Mouse (Mus musculus) Patski (cell line): ENCODE measurements around the gene Kmt2d. TPM values are rescaled to one million over a fixed set of nuclear protein-coding genes. Genes with fewer than 3 reads are reported as not detected.

Experiments
- ATAC-seq: fragments of 100-300 bp; one replicate; pipeline ENCODE4 v1.8.0; 2021
- CTCF ChIA-PET: fragments of 350-600 bp; sonication (Branson Sonifier 250); formaldehyde crosslinking; loops from one replicate; lab custom pipeline; 2022; ENCODE audit warnings: inconsistent platforms; lab: Charles Lee
- POLR2A ChIA-PET: fragments of 350-600 bp; sonication (Branson Sonifier 250); formaldehyde crosslinking; loops from one replicate; lab custom pipeline; 2022; ENCODE audit warnings: antibody characterized with exemption, inconsistent platforms; lab: Charles Lee
- DNase-seq: peaks from one replicate; pipeline ENCODE4 v3.0.0-alpha.2; 2011; ENCODE audit warnings: low read depth, low spot score
- H3K27me3 ChIP-seq: fragments of 371-371 bp; one replicate; pipeline ENCODE4 v1.5.1; 2021
- CTCF ChIP-seq: fragments of 100-300 bp; IDR thresholded peaks from one replicate; pipeline ENCODE4 v1.5.1; 2021
- in situ Hi-C: fragments of 300-500 bp; cut with MboI; formaldehyde crosslinking; loops from 3 replicates; pipeline ENCODE4 v1.11.1; 2018; ENCODE audit warnings: low pct_unique_long_range_greater_than_20kb, mixed read lengths
- polyA plus RNA-seq: library from polyadenylated mRNA; unstranded; gene quantifications from one replicate; pipeline ENCODE4 v1.2.3, GENCODE M21; 2021

Gene Kmt2d
- polyA plus RNA-seq, 1 experiment from 2014 or later: 29.6 TPM

- in situ Hi-C loops: no loop called here
- CTCF ChIA-PET: interaction anchor here (3.1 kb wide), 1 partner anchor 8 kb away, joined by 9 read pairs; no protein-coding TSS in a partner anchor
- peaks cover 41% of the 10 kb centered on the region for H3K27me3 ChIP-seq
Measured at GRCm38 (mm10) chr15:98791221-98791620, 79.8 kb downstream of the Kmt2d start.

GRCm38 (mm10) chr15:98790761-98791160, 80.2 kb downstream of the Kmt2d start:
- no peak for ATAC-seq
- in situ Hi-C loops: no loop called here
- ChIA-PET POLR2A (interaction anchor here (0.9 to 1.2 kb wide), 3 partner anchors 18 to 28 kb away, joined by 3 to 4 read pairs (median 3); partner anchors contain the start of gene Arf3), CTCF (interaction anchor here (1.1 to 3.1 kb wide), 2 partner anchors 9 to 77 kb away, joined by 3 to 9 read pairs; no protein-coding TSS in a partner anchor)
- TF ChIP-seq CTCF: no peak
- no peak for DNase-seq
- H3K27me3 ChIP-seq: peaks cover 41% of the 10 kb centered on the region

More at GRCm38 (mm10) chr15:98791221-98791620, 79.8 kb downstream of the Kmt2d start:
- ATAC-seq (no peak), DNase-seq (no peak)
- POLR2A ChIA-PET: interaction anchor here (1.2 kb wide), 2 partner anchors 18 to 23 kb away, joined by 3 read pairs; no protein-coding TSS in a partner anchor
- no peak for TF ChIP-seq CTCF

GRCm38 (mm10) chr15:98789661-98790535, 81.1 kb downstream of the Kmt2d start, which contains the start of gene Wnt1:
Gene Wnt1 (plus strand): TSS chr15:98789857.
- ChIA-PET CTCF (interaction anchor here (1.1 to 3.1 kb wide), 2 partner anchors 9 to 76 kb away, joined by 3 to 9 read pairs; no protein-coding TSS in a partner anchor), POLR2A (interaction anchor here (0.9 kb wide), 1 partner anchor 27 kb away, joined by 4 read pairs; the partner anchor contains the start of gene Arf3)
- peak; percentile 32 for ATAC-seq
- in situ Hi-C loops: loop anchor here (5.0 kb wide), 2 partner anchors 83 to 128 kb away; partner anchors contain the start of genes Ccdc65 and Ddx23
- TF ChIP-seq CTCF: no peak
- no peak for DNase-seq
- H3K27me3 ChIP-seq: peaks cover 41% of the 10 kb centered on the region

- DNase-seq: no peak
- ChIA-PET CTCF (interaction anchor here (1.0 to 3.1 kb wide), 3 partner anchors 10 to 28 kb away, joined by 3 to 9 read pairs (median 6); partner anchors contain the start of gene Ddn), POLR2A (no interaction called here)
- ATAC-seq: no peak
- peaks cover 39% of the 10 kb centered on the region for H3K27me3 ChIP-seq
- no peak for TF ChIP-seq CTCF
- in situ Hi-C loops: loop anchor here (5.0 kb wide), 2 partner anchors 82 to 127 kb away; partner anchors contain the start of genes Ccdc65 and Ddx23
Measured at GRCm38 (mm10) chr15:98788972-98789660, 81.9 kb downstream of the Kmt2d start.

- ChIA-PET CTCF (interaction anchor here (1.0 to 3.1 kb wide), 3 partner anchors 11 to 27 kb away, joined by 3 to 9 read pairs (median 6); partner anchors contain the start of gene Ddn), POLR2A (no interaction called here)
- H3K27me3 ChIP-seq: peaks cover 29% of the 10 kb centered on the region
- no peak for TF ChIP-seq CTCF
- in situ Hi-C loops: loop anchor here (5.0 kb wide), 2 partner anchors 81 to 126 kb away; partner anchors contain the start of genes Ccdc65 and Ddx23
- ATAC-seq (no peak), DNase-seq (no peak)
Measured at GRCm38 (mm10) chr15:98787930-98788329, 83.1 kb downstream of the Kmt2d start.

- TF ChIP-seq CTCF: no peak
- ATAC-seq (no peak), DNase-seq (no peak)
- in situ Hi-C loops: loop anchor here (5.0 kb wide), 2 partner anchors 78 to 123 kb away; partner anchors contain the start of genes Ccdc65 and Ddx23
- ChIA-PET POLR2A (no interaction called here), CTCF (interaction anchor here (1.8 kb wide), 1 partner anchor 122 kb away, joined by 10 read pairs; the partner anchor contains the start of gene Ddx23)
- peaks cover 10% of the 10 kb centered on the region for H3K27me3 ChIP-seq
Measured at GRCm38 (mm10) chr15:98785744-98786143, 85.3 kb downstream of the Kmt2d start.

Other genes starting within 250 kb of the Kmt2d start
- gene Cacnb3, start 240.4 kb downstream of the Kmt2d start, polyA plus RNA-seq: 69.7 TPM
- 109 TPM for gene Ddx23, start 208.3 kb downstream of the Kmt2d start, polyA plus RNA-seq
- 14.8 TPM for gene Rnd1, start 193.7 kb downstream of the Kmt2d start, polyA plus RNA-seq
- 7.6 TPM for gene Ccdc65, start 163.0 kb downstream of the Kmt2d start, polyA plus RNA-seq
- gene Fkbp11, start 143.0 kb downstream of the Kmt2d start, polyA plus RNA-seq: 0.41 TPM
- 136 TPM for gene Arf3, start 108.0 kb downstream of the Kmt2d start, polyA plus RNA-seq
- gene Wnt10b, start 93.1 kb downstream of the Kmt2d start, polyA plus RNA-seq: not detected
- not detected for gene Wnt1, start 81.3 kb downstream of the Kmt2d start, polyA plus RNA-seq
- not detected for gene Ddn, start 61.7 kb downstream of the Kmt2d start, polyA plus RNA-seq
- 89.5 TPM for gene Prkag1, start 39.7 kb downstream of the Kmt2d start, polyA plus RNA-seq
- 17.0 TPM for gene Rhebl1, start 23.3 kb upstream of the Kmt2d start, polyA plus RNA-seq
- not detected for gene Dhh, start 27.3 kb upstream of the Kmt2d start, polyA plus RNA-seq
- gene Lmbr1l, start 47.0 kb upstream of the Kmt2d start, polyA plus RNA-seq: 26.9 TPM
- gene Tuba1b, start 63.4 kb upstream of the Kmt2d start, polyA plus RNA-seq: 921 TPM
- not detected for gene Gm49450, start 82.3 kb upstream of the Kmt2d start, polyA plus RNA-seq
- 414 TPM for gene Tuba1a, start 82.5 kb upstream of the Kmt2d start, polyA plus RNA-seq
- gene Tuba1c, start 158.7 kb upstream of the Kmt2d start, polyA plus RNA-seq: 210 TPM
- 0.76 TPM for gene Prph, start 184.0 kb upstream of the Kmt2d start, polyA plus RNA-seq
- gene Troap, start 203.4 kb upstream of the Kmt2d start, polyA plus RNA-seq: 23.7 TPM
- 0.24 TPM for gene C1ql4, start 216.6 kb upstream of the Kmt2d start, polyA plus RNA-seq
- 1.9 TPM for gene Dnajc22, start 222.0 kb upstream of the Kmt2d start, polyA plus RNA-seq